Mouse (Mus musculus) kidney, postnatal 0 days (tissue): Measurements from ENCODE around the gene Cdhr5. TPM values are rescaled to one million over a fixed set of nuclear protein-coding genes. Genes with fewer than 3 reads are reported as not detected.

Source experiments
- ATAC-seq: fragments of 200-750 bp; cut with Nextera tagmentation; replicated peaks from 2 replicates; pipeline ENCODE4 v1.8.0; 2017; ENCODE audit warnings: low read depth, moderate number of reproducible peaks, moderate TSS enrichment, moderate library complexity; ENCODE audit not compliant: low FRiP score
- DNase-seq: peaks from one replicate; pipeline ENCODE4 v3.0.0-alpha.2; 2016; ENCODE audit warnings: low spot score
- H3K27ac ChIP-seq: fragments of 300-500 bp; sonication (generic); 2 replicates; pipeline ENCODE4 v1.5.1; 2014; ENCODE audit warnings: mild to moderate bottlenecking
- H3K27me3 ChIP-seq: fragments of 300-500 bp; sonication (generic); 2 replicates; pipeline ENCODE4 v1.6.1; 2014; ENCODE audit warnings: low read length, mixed read lengths; ENCODE audit not compliant: insufficient read depth
- H3K36me3 ChIP-seq: fragments of 300-500 bp; sonication (generic); 2 replicates; pipeline ENCODE4 v1.6.1; 2014; ENCODE audit warnings: low read length, mixed read lengths; ENCODE audit not compliant: insufficient read depth
- H3K4me1 ChIP-seq: fragments of 300-500 bp; sonication (generic); replicated peaks from 2 replicates; pipeline ENCODE4 v1.6.1; 2014; ENCODE audit warnings: antibody characterized with exemption, low read length, mixed read lengths; ENCODE audit not compliant: insufficient read depth
- H3K4me2 ChIP-seq: fragments of 300-500 bp; sonication (generic); 2 replicates; pipeline ENCODE4 v1.6.1; 2014; ENCODE audit warnings: mild to moderate bottlenecking, low read length, moderate library complexity, mixed read lengths
- H3K4me3 ChIP-seq: fragments of 300-500 bp; sonication (generic); replicated peaks from 2 replicates; pipeline ENCODE4 v1.5.1; 2014; ENCODE audit warnings: low read depth, low read length
- H3K9ac ChIP-seq: fragments of 300-500 bp; sonication (generic); 2 replicates; pipeline ENCODE4 v1.6.1; 2014; ENCODE audit warnings: low read depth, low read length
- H3K9me3 ChIP-seq: fragments of 300-500 bp; sonication (generic); replicated peaks from 2 replicates; pipeline ENCODE4 v1.6.1; 2016; ENCODE audit warnings: low read length, inconsistent platforms, mixed read lengths
- CTCF ChIP-seq: IDR thresholded peaks from 2 replicates; pipeline ENCODE4 v1.5.1; 2016; ENCODE audit warnings: antibody characterized with exemption, low read depth, mild to moderate bottlenecking, moderate library complexity
- WGBS: fragments of 180-500 bp; shearing (Covaris S2); extraction: QIAGEN DNeasy Blood & Tissue Kit; methylation state at CpG from one replicate; pipeline ENCODE4 v1.1.7; 2014; 5-methylcytosine and 5-hydroxymethylcytosine counted together
- polyA plus RNA-seq: library from polyadenylated mRNA; unstranded; fragments of >200 nt; fragmentation: Nextera tagmentation; extraction: Ambion mirVana; gene quantifications from 2 replicates; pipeline ENCODE4 v1.2.1, GENCODE M21; 2015

Gene Cdhr5
- polyA plus RNA-seq, 1 experiment from 2014 or later, result 40.1 TPM

GRCm38 (mm10) chr7:141278766-141279590 is 2.4 kb upstream of the Cdhr5 start, which contains the start of gene Sct:
Sct (minus strand) TSS chr7:141279133.
- Histone ChIP-seq H3K27ac (no peak within 1 kb of the TSS), H3K4me2 (peak within 1 kb of the TSS; percentile 88), H3K27me3 (no peaks in the 10 kb centered on the region), H3K36me3 (no peaks in the 10 kb centered on the region), H3K4me1 (peaks cover 15% of the 10 kb centered on the region), H3K4me3 (peak within 1 kb of the TSS; percentile 39), H3K9me3 (no peaks in the 10 kb centered on the region), H3K9ac (peak within 1 kb of the TSS; percentile 46; the same call in 1 of the 2 replicates)
- 2% methylated on average over 46 of the region's 46 CpGs for WGBS
- peak; percentile 66 for TF ChIP-seq CTCF
- peak; percentile 71 for DNase-seq
- peak; percentile 60 for ATAC-seq

GRCm38 (mm10) chr7:141277701-141278678 is 1.4 kb upstream of the Cdhr5 start:
- Histone ChIP-seq H3K4me3 (no peak overlapping the region), H3K27ac (no peak overlapping the region)
- 76% methylated on average over 11 of the region's 11 CpGs for WGBS

GRCm38 (mm10) chr7:141275356-141275755 is 1.2 kb downstream of the Cdhr5 start:
- Histone ChIP-seq H3K36me3 (no peaks in the 10 kb centered on the region), H3K27ac (no peak overlapping the region), H3K9me3 (no peaks in the 10 kb centered on the region), H3K4me3 (no peak overlapping the region), H3K27me3 (no peaks in the 10 kb centered on the region), H3K4me1 (peaks cover 15% of the 10 kb centered on the region), H3K4me2 (no peak overlapping the region), H3K9ac (no peak overlapping the region)
- DNase-seq, result no peak
- no peak for TF ChIP-seq CTCF
- 81% methylated on average over 9 of the region's 9 CpGs for WGBS
- ATAC-seq, result no peak

More at GRCm38 (mm10) chr7:141277701-141278678, 1.4 kb upstream of the Cdhr5 start:
- TF ChIP-seq CTCF, result no peak
- peak overlapping the region; percentile 46; the same call in 1 of the 2 replicates for H3K9ac ChIP-seq
- H3K4me1 ChIP-seq, result peaks cover 15% of the 10 kb centered on the region
- no peaks in the 10 kb centered on the region for H3K27me3 ChIP-seq
- H3K36me3 ChIP-seq, result no peaks in the 10 kb centered on the region
- no peak for ATAC-seq
- no peak for DNase-seq
- H3K4me2 ChIP-seq, result peak overlapping the region; percentile 88
- no peaks in the 10 kb centered on the region for H3K9me3 ChIP-seq

- ATAC-seq (no peak), DNase-seq (no peak)
- no peak overlapping the region for H3K4me3 ChIP-seq
- WGBS, result 74% methylated on average over 3 of the region's 3 CpGs
- H3K9ac ChIP-seq, result no peak overlapping the region
- no peak overlapping the region for H3K27ac ChIP-seq
- no peaks in the 10 kb centered on the region for H3K9me3 ChIP-seq
- H3K36me3 ChIP-seq, result no peaks in the 10 kb centered on the region
- H3K4me2 ChIP-seq, result no peak overlapping the region
- no peaks in the 10 kb centered on the region for H3K4me1 ChIP-seq
- no peak for TF ChIP-seq CTCF
- no peaks in the 10 kb centered on the region for H3K27me3 ChIP-seq
Measured at GRCm38 (mm10) chr7:141270631-141271030, 6.0 kb downstream of the Cdhr5 start.

- DNase-seq, result no peak
- Histone ChIP-seq H3K27me3 (no peaks in the 10 kb centered on the region), H3K4me2 (peak overlapping the region; percentile 21; the same call in 1 of the 2 replicates), H3K4me1 (no peaks in the 10 kb centered on the region), H3K9me3 (no peaks in the 10 kb centered on the region), H3K27ac (no peak overlapping the region), H3K36me3 (no peaks in the 10 kb centered on the region), H3K9ac (no peak overlapping the region), H3K4me3 (no peak overlapping the region)
- ATAC-seq, result no peak
- TF ChIP-seq CTCF, result no peak
- 78% methylated on average over 14 of the region's 14 CpGs for WGBS
Measured at GRCm38 (mm10) chr7:141269273-141269545, 7.4 kb downstream of the Cdhr5 start.

GRCm38 (mm10) chr7:141268466-141269272 is 7.9 kb downstream of the Cdhr5 start:
- no peak overlapping the region for H3K27ac ChIP-seq
- no peaks in the 10 kb centered on the region for H3K4me1 ChIP-seq
- 70% methylated on average over 24 of the region's 24 CpGs for WGBS
- no peak for ATAC-seq
- no peak overlapping the region for H3K9ac ChIP-seq
- no peak for DNase-seq
- peak overlapping the region; percentile 21; the same call in 1 of the 2 replicates for H3K4me2 ChIP-seq
- H3K4me3 ChIP-seq, result no peak overlapping the region
- H3K27me3 ChIP-seq, result no peaks in the 10 kb centered on the region
- 0 out of 2 replicates have a peak, but pooled peaks cover 3% of the 10 kb centered on the region for H3K36me3 ChIP-seq
- no peaks in the 10 kb centered on the region for H3K9me3 ChIP-seq
- TF ChIP-seq CTCF, result no peak
